Mouse (Mus musculus): Measurements from ENCODE around the gene Yy1.

- TF ChIP-seq POLR2A (IDR thresholded peaks at IDR 0.05; ENCODE audit: insufficient read depth, low read depth, low read length) (no peak), CTCF (IDR thresholded peaks at IDR 0.05; ENCODE audit: insufficient read depth, low read depth, low read length) (no peak)
Measured at GRCm38 (mm10) chr12:108830358-108830757, 37.6 kb downstream of the Yy1 start.

Measured in olfactory bulb, adult 2 months (tissue).